Mouse (Mus musculus) CD4-positive, CD25-positive, alpha-beta regulatory T cell (primary cell): ENCODE measurements around the gene Rasgrf2. TPM values are rescaled to one million over a fixed set of nuclear protein-coding genes. Genes with fewer than 3 reads are reported as not detected.

Source experiments
- polyA plus RNA-seq: library from polyadenylated mRNA; unstranded; fragments of 100-300 nt; shearing (Covaris generic); gene quantifications from one replicate; pipeline ENCODE4 v1.2.1, GENCODE M21; 2017

Gene Rasgrf2
- polyA plus RNA-seq = 5.0 TPM

GRCm38 (mm10) chr13:92131384-92132150 lies at the start of gene Rasgrf2:
Gene Rasgrf2, minus strand, starts transcription at chr13:92131656.

GRCm38 (mm10) chr13:91876741-91877349 lies 254.6 kb downstream of the Rasgrf2 start, which contains the start of gene Ckmt2:
Gene Ckmt2, minus strand, starts transcription at chr13:91876885.

Other genes starting within 250 kb of the Rasgrf2 start
- 1.3 TPM for gene Gm20379, start 174.3 kb upstream of the Rasgrf2 start, polyA plus RNA-seq
- gene Dhfr, start 223.1 kb upstream of the Rasgrf2 start, polyA plus RNA-seq = 3.0 TPM
- gene Msh3, start 223.3 kb upstream of the Rasgrf2 start, polyA plus RNA-seq = 45.0 TPM